Mouse (Mus musculus) small intestine, adult 2 months (tissue): ENCODE results near the gene Gm28372.

Source experiments
- CTCF ChIP-seq: fragments of 200-500 bp; IDR thresholded peaks from 2 replicates; pipeline ENCODE4 v1.5.1; 2012; ENCODE audit warnings: low read depth, mild to moderate bottlenecking, control low read depth, inconsistent platforms, low read length, moderate library complexity, mixed read lengths; ENCODE audit not compliant: insufficient replicate concordance, insufficient read length; ENCODE audit errors: extremely low read depth
- POLR2A ChIP-seq: fragments of 200-500 bp; IDR thresholded peaks from 2 replicates; pipeline ENCODE4 v1.6.1; 2012; ENCODE audit warnings: low read depth, mild to moderate bottlenecking, control low read depth, inconsistent platforms, low read length, moderate library complexity

DNA sequence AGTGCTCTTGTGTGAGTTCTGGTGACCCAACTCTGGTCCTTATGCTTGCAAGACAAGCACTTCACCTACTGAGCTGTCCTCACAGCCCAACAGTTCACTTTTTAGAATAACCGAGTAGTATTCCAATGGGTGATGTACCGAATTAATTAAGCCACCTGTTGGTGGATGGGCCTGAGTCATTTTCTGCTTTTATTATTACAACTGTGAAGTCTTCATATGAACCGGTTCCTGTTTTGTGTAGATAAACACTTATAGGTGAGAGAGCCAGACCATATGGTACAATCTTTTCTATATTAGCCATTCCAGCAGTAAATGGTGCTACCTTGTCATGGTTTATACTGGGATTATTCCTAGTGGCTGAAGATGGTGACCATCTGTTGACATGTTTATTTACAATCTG lies 7.7 kb downstream of the Gm28372 start:
- no peak for TF ChIP-seq CTCF
- TF ChIP-seq POLR2A = no peak
